Mouse (Mus musculus) frontal cortex, postnatal 14 days (tissue): ENCODE results near the gene B3gat3.
"Not testable (repeated sequence)": the region's sequence is repeated elsewhere in the genome, so short reads cannot be mapped to it uniquely, and the experiment has no call there.

Source experiments
- DNase-seq, 2 experiments: peaks; one replicate each; pipeline ENCODE4 v3.0.0; 2022; ENCODE audit warnings: low spot score in 2 of 2

B3gat3 gene

DNA sequence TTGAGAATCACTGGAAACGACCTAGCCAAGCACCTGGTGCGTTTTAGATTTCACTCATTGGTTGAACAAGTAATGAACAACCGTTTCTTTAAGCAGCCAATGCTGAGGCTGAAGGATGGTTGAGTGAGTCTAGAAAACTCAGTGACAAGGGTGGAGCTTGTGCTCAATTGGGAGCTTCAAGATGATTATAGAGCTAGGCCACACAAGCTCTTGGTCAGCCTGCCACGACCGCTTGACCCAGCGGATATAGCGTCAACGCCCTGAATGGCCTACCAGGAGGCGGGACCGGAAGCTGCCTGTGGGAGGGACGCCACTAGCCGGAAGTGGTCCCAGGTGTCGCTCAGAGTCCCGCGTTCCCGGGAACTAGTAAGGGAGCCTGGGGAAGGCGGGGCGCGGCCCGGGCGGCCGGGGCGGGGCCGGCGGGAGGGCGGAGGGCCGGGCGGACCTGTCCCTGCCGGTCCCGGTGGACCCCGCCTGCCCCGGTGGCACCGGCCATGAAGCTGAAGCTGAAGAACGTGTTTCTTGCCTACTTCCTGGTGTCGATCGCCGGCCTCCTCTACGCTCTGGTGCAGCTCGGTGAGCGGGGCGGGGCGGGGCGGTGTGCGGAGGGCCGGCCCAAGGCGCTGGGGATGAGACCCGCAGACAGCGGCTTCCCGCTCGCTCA, at the start of gene B3gat3:
Gene B3gat3, plus strand, starts transcription at position 302 of the 664 bp plus-strand sequence.
- peak; percentile 87 to 89 for DNase-seq

- not testable (repeated sequence) for DNase-seq
Measured at GRCm38 (mm10) chr19:8870381-8870780, 49.8 kb upstream of the B3gat3 start.

DNA sequence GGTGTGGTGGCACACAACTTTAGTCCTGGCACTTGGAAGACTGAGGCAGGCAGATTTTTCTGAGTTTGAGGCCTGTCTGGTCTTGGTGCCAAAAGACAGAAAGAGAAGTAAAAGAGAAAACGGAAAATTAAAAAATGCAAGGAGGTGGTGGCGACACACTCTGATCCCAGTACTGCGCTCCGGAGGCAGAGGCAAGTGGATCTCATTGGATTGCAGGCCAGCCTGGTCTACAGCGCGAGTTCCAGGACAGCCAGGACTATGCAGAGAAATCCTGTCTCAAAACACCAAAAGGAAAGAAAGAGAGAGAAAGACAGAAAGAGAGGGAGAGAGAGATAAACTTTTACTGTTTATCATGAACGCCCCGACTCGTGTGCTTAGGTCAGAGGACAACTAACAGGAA, 49.3 kb upstream of the B3gat3 start:
- no peak for DNase-seq

- peak; percentile 97 to 98 for DNase-seq
Measured at GRCm38 (mm10) chr19:8871267-8872186, 48.6 kb upstream of the B3gat3 start, which contains the start of gene Ubxn1. Gene Ubxn1 (plus strand): TSS chr19:8871496.

GRCm38 (mm10) chr19:8872266-8872840, 47.8 kb upstream of the B3gat3 start:
- DNase-seq = no peak

DNA sequence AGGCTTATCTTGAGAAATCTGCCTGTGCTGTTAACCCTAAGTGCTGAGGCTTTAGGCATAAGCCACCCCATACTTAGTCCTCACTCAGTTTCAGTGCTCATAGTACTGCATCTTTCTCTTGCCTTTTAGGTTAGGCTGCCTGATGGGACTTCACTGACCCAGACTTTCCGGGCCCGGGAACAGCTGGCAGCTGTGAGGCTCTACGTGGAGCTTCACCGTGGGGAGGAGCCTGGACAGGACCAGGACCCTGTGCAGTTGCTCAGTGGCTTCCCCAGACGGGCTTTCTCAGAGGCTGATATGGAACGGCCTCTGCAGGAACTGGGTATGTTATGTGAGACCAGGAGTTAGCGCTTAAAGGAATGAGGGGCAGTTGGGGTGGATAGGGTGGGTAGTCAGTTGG, 45.1 kb upstream of the B3gat3 start:
- DNase-seq = no peak

DNA sequence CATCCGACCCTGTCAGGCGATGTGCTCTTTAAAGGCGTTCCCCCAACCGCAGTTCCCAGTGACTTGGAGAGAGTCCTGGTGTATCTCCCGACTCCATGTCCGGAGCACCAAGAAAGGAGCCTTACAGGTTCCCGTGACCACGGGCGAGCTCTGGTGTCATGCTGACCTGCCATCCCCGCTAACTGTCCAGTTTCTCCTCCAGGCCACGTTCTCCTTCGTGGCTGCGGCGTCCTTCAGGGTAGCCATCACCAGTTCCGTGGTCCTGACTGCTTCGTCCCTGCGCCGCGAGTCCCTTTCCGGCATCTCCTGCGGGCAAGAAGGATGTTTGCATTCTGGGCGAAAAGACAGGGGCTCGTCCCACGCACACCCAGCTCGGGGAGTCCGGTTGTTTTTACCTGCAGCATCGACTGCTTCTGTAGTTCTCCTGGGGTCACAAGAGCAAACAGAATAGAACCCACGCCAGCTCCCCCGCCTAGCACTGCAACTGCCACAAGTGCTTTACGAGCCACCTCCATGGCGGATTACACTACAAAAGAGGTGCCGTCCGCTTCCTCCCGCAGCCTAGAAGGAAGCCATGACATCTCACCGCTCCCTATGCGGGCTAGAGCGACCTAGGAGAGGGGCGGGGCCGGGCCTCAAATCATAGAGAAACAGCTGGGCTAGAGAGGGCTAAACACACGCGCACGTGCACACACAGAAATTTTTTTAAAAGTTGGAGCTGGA, 39.7 kb upstream of the B3gat3 start, which contains the start of gene Uqcc3:
Gene Uqcc3, minus strand, starts transcription at position 613 of the 723 bp plus-strand sequence.
- DNase-seq = peak; percentile 80 to 85

DNA sequence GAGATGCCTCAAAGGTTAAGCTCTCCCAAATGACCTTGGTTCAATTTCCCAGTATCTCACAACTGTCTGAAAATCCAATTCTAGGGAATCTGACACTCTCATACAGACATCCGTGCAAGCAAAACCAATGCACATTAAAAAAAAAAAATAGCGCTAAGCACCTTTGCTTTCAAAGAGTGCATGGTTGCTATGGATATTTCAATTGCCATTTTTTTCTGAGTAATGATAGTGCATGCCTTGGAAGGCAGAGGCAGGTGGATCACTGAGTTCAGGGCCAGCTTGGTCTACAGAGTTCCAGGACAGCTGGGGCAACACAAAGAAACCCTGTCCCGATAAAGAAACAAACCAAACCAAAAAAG, 39.2 kb upstream of the B3gat3 start:
- DNase-seq = no peak

- DNase-seq = no peak
Measured at GRCm38 (mm10) chr19:8883616-8884015, 36.6 kb upstream of the B3gat3 start, which contains the start of the genes Lbhd1 and Gm49403. Gene Lbhd1 (plus strand): TSS chr19:8883732. Gene Gm49403 (plus strand): TSS chr19:8883930.

DNA sequence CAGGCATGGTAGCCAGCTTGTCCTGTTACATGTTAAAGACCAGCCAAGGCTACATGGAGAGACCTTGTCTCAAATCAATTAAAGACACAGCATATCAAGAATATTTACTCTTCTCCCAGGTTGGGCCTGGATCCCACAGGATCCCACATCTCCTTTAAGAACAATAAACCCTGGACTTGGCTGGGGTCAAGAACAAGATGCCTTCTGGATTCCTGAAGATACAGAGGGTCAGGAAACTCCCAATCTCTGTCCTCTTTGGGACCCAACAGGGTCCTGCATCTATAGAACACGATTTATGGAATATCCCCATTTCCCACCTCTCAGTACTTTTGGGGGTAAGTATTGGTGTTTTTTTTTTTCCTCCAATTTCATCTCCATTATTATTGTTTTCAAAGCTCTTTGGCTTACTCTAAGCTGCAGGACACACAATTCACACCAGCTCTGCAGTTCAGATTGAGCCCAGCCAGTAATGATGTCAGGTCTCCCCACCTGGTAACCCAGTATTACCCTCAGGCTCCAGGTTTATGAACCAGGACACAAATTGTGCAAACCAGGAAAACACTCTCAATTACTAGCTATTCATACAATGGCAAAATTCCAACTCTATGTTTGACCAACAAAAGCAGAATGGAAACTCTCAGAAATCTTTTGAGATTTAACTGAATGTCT, 33.1 kb upstream of the B3gat3 start:
- no peak for DNase-seq

DNA sequence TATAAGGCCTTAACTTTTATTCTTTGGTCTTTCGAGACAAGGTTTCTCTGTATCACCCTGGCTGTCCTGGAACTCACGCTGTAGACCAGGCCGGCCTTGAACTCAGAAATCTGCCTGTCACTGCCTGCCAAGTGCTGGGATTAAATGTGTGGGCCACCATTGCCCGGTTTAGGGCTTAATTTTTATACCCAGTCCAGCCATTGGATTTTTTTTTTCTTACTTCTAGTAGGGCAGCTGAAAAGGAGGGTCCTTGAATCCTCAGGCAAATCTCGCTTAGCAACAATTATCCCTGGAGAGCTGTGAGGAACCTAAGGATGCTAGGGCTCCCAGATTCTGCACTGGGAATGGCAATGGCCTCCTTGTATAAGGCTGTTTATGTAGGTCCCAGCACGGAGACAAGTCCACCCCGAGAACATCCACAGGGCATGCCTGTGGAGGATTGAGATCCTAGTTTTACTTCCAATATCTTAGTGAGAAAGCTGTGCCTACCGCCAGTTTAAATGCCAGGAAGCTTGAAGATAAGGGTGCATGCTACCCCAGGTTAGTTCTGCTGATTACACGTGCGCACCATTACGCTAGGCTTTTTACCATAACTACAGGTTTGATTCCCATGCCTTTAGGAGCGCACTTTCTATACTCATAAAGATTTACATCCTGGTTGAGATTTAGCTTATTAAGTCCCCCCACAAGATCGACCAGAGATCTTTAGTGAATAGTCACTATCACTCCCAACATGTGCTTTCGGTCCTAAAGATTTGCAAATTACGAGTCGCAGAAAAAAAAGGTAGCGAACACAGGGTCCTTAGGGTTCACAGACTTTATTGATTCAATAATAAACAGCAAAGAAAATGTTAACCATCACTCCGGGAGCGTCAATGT, 32.4 kb upstream of the B3gat3 start:
- no peak for DNase-seq

DNA sequence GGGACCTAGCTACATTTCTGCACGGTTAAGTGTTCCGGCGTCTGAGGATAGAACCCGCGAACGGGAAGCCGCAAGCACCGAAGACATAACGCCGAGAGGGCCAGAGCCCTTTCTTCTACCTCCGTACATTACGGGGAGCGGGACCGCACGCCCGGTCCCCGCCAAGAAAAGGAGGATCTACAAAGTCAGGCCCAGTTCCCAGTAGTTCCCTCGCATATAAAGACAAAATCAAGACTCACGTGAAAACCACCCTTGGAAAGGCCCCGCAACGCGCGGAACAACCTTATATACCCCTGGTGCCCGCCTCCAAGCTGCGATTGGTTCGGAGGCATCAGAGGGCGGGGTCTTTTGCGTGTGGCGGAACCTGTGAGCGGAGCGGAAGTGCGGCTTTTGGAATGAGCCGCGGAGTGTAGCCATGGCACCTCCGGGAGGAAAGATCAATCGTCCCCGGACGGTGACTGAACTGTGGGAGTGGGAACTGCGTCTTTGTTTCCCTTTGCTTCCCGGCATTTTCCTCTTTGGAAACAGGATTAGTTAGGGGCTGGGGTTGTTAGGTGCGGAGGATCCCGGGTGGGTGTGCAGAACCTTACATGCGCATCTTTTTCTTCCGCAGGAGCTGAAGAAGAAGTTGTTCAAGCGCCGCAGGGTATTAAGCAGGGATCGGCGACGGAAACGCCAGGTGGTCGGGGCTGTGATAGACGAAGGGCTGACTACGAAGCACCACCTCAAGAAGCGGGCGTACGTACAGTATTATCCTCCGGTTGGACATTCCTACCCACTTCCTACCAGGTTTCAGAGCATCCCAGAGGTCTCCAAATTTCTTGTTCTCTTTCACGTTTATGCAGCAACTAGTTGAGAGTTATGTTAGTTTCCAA, 31.4 kb upstream of the B3gat3 start, which contains the start of the genes 1810009A15Rik and Gm49416:
Gene 1810009A15Rik, plus strand, starts transcription at position 343 of the 875 bp plus-strand sequence.
Gene Gm49416, plus strand, starts transcription at position 416 of the 875 bp plus-strand sequence.
- peak; percentile 88 to 96 for DNase-seq

DNA sequence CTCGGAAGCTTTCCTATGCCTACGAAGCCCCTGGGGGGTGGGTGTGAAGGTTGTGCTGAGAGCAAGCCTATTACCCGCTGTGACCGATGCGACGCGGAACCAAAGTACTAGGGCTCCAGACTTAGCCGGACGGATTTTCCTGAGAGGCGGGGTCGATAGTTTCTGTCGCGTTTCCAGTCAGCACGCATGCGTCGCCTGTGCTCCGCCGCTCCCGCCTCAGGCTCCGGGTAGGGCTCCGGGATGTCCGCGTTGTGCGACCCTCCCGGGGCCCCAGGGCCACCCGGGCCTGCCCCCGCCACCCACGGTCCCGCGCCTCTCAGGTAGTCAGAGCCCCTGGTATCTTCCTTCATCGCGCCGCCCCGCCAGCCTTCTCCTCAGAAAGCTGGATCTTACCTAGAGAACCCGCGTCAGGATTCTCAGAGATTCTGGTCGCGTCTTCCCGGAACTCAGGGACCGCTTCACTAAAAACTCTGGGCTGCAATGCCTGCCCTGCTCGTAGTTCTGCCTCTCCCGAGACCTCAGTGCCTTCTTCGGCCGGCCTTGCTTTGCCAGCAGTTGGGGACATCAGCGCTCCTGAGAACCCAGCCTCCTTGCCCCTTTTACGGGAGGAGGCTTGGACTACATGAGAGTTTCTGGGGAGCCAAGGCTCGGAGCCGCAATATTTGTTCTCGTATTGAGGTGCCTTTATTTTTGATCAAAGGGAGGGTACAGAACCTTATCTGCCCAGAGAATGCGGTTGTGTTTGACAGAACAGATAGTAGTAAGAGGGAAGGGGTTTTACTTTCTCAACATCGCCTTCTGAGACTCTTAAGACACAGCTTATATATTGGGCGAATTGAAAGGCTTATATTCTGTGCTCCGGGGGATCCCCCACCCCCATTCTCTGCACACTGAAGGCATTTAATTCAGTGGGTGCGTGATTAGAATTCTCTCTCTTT, 27.1 kb upstream of the B3gat3 start, which contains the start of gene Ints5:
Gene Ints5, plus strand, starts transcription at position 177 of the 938 bp plus-strand sequence.
- DNase-seq = peak; percentile 71 to 79

DNA sequence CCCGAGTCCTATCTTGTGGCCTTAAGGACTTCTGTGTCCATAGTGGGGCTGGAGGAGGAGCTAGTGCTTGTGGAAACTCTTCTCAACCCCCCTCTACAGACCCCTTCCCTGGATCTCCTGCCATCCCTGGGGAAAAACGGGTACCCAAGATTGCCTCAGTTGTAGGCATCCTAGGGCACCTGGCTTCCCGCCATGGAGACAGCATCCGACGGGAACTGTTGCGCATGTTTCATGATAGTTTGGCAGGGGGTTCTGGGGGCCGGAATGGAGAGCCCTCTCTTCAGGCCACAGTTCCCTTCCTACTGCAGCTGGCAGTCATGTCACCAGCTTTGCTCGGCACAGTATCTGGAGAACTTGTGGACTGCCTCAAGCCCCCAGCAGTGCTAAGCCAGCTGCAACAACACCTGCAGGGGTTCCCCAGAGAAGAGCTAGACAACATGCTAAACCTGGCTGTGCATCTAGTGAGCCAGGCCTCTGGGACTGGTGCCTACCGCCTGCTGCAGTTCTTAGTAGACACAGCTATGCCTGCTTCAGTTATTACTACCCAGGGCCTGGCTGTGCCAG, 24.7 kb upstream of the B3gat3 start:
- DNase-seq = no peak

DNA sequence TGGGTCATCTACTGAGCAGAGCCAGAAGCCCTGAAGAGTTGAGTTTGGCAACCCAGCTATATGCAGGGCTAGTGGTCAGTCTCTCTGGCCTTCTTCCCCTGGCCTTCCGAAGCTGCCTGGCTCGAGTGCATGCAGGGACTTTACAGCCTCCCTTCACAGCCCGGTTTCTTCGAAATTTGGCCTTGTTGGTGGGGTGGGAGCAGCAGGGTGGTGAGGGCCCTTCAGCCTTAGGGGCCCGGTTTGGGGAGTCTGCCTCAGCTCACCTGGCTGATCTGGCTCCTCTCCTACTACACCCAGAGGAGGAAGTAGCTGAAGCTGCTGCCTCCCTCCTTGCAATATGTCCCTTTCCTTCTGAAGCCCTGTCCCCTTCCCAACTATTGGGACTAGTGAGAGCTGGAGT, 23.9 kb upstream of the B3gat3 start:
- not testable (repeated sequence) for DNase-seq

GRCm38 (mm10) chr19:8897211-8897864, 22.8 kb upstream of the B3gat3 start:
- peak in 1 of 2 experiments; percentile 26 for DNase-seq
